Mouse (Mus musculus): ENCODE results near the gene Myrip.

Myrip gene

GRCm38 (mm10) chr9:120455768-120456655, 154.7 kb downstream of the Myrip start:
- no peak for DNase-seq (ENCODE audit: low read depth)

- DNase-seq (ENCODE audit: low read depth), result no peak
Measured at GRCm38 (mm10) chr9:120470431-120470830, 169.1 kb downstream of the Myrip start.

- no peak for DNase-seq (ENCODE audit: low read depth)
Measured at GRCm38 (mm10) chr9:120481644-120482043, 180.3 kb downstream of the Myrip start.

GRCm38 (mm10) chr9:120482382-120482781, 181.1 kb downstream of the Myrip start:
- no peak for DNase-seq (ENCODE audit: low read depth)

GRCm38 (mm10) chr9:120483101-120483500, 181.8 kb downstream of the Myrip start:
- no peak for DNase-seq (ENCODE audit: low read depth)

- DNase-seq (ENCODE audit: low read depth), result no peak
Measured at GRCm38 (mm10) chr9:120487076-120487475, 185.8 kb downstream of the Myrip start.

GRCm38 (mm10) chr9:120491509-120491908, 190.2 kb downstream of the Myrip start:
- no peak for DNase-seq (ENCODE audit: low read depth)

GRCm38 (mm10) chr9:120492010-120492399, 190.7 kb downstream of the Myrip start, which contains the start of gene Eif1b:
TSS of gene Eif1b (plus strand) at chr9:120492232.
- peak; percentile 70 for DNase-seq (ENCODE audit: low read depth)

- peak; percentile 84 for DNase-seq (ENCODE audit: low read depth)
Measured at GRCm38 (mm10) chr9:120492400-120493351, 191.4 kb downstream of the Myrip start.

GRCm38 (mm10) chr9:120493781-120494180, 192.5 kb downstream of the Myrip start:
- no peak for DNase-seq (ENCODE audit: low read depth)

GRCm38 (mm10) chr9:120496691-120497090, 195.4 kb downstream of the Myrip start:
- peak; percentile 86 for DNase-seq (ENCODE audit: low read depth)

GRCm38 (mm10) chr9:120497983-120498382, 196.7 kb downstream of the Myrip start:
- no peak for DNase-seq (ENCODE audit: low read depth)

GRCm38 (mm10) chr9:120501191-120501902, 200.0 kb downstream of the Myrip start:
- peak; percentile 64 for DNase-seq (ENCODE audit: low read depth)

- DNase-seq (ENCODE audit: low read depth), result peak; percentile 94
Measured at GRCm38 (mm10) chr9:120502013-120502412, 200.7 kb downstream of the Myrip start.

GRCm38 (mm10) chr9:120504423-120504822, 203.1 kb downstream of the Myrip start:
- DNase-seq (ENCODE audit: low read depth), result no peak

GRCm38 (mm10) chr9:120511781-120512180, 210.5 kb downstream of the Myrip start:
- DNase-seq (ENCODE audit: low read depth), result peak; percentile 55

GRCm38 (mm10) chr9:120516720-120517119, 215.4 kb downstream of the Myrip start:
- DNase-seq (ENCODE audit: low read depth), result no peak

GRCm38 (mm10) chr9:120518946-120519345, 217.6 kb downstream of the Myrip start:
- DNase-seq (ENCODE audit: low read depth), result no peak

GRCm38 (mm10) chr9:120519469-120520125, 218.3 kb downstream of the Myrip start:
- no peak for DNase-seq (ENCODE audit: low read depth)

- DNase-seq (ENCODE audit: low read depth), result no peak
Measured at GRCm38 (mm10) chr9:120521161-120521560, 219.8 kb downstream of the Myrip start.
